Mouse (Mus musculus) neural tube, embryonic 13.5 days (tissue): ENCODE results near the gene Sebox. TPM values are rescaled to one million over a fixed set of nuclear protein-coding genes. Genes with fewer than 3 reads are reported as not detected.
"Not testable (repeated sequence)": the region's sequence is repeated elsewhere in the genome, so short reads cannot be mapped to it uniquely, and the experiment has no call there.

ENCODE experiments used
- ATAC-seq: fragments of 200-750 bp; cut with Nextera tagmentation; 2 replicates; pipeline ENCODE4 v1.8.0; 2017; ENCODE audit warnings: low read depth, mild to moderate bottlenecking, moderate TSS enrichment, moderate library complexity
- H3K27ac ChIP-seq: fragments of 300-500 bp; sonication (generic); replicated peaks from 2 replicates; pipeline ENCODE4 v1.5.1; 2015; ENCODE audit warnings: moderate library complexity, mild to moderate bottlenecking, inconsistent platforms
- H3K27me3 ChIP-seq: fragments of 300-500 bp; sonication (generic); 2 replicates; pipeline ENCODE4 v1.6.1; 2015; ENCODE audit warnings: mild to moderate bottlenecking, inconsistent platforms
- H3K36me3 ChIP-seq: fragments of 300-500 bp; sonication (generic); 2 replicates; pipeline ENCODE4 v1.6.1; 2015; ENCODE audit warnings: mild to moderate bottlenecking, inconsistent platforms
- H3K4me1 ChIP-seq: fragments of 300-500 bp; sonication (generic); replicated peaks from 2 replicates; pipeline ENCODE4 v1.6.1; 2015; ENCODE audit warnings: inconsistent platforms
- H3K4me2 ChIP-seq: fragments of 300-500 bp; sonication (generic); 2 replicates; pipeline ENCODE4 v1.6.1; 2015; ENCODE audit warnings: inconsistent platforms, mild to moderate bottlenecking, moderate library complexity
- H3K4me3 ChIP-seq: fragments of 300-500 bp; sonication (generic); 2 replicates; pipeline ENCODE4 v1.5.1; 2015; ENCODE audit warnings: mild to moderate bottlenecking, inconsistent platforms
- H3K9ac ChIP-seq: fragments of 300-500 bp; sonication (generic); 2 replicates; pipeline ENCODE4 v1.6.1; 2015; ENCODE audit warnings: moderate library complexity, mild to moderate bottlenecking, inconsistent platforms
- H3K9me3 ChIP-seq: fragments of 300-500 bp; sonication (generic); 2 replicates; pipeline ENCODE4 v1.6.1; 2016; ENCODE audit warnings: inconsistent platforms
- WGBS: fragments of 180-500 bp; shearing (Covaris S2); methylation state at CpG from one replicate; pipeline ENCODE4 v1.1.7; 2015; 5-methylcytosine and 5-hydroxymethylcytosine counted together
- polyA plus RNA-seq: library from polyadenylated mRNA; unstranded; fragments of >200 nt; fragmentation: Nextera tagmentation; extraction: Ambion mirVana; gene quantifications from 2 replicates; pipeline ENCODE4 v1.2.1, GENCODE M21; 2015

Sebox gene
- polyA plus RNA-seq, 1 experiment from 2014 or later, result 0.15 TPM

DNA sequence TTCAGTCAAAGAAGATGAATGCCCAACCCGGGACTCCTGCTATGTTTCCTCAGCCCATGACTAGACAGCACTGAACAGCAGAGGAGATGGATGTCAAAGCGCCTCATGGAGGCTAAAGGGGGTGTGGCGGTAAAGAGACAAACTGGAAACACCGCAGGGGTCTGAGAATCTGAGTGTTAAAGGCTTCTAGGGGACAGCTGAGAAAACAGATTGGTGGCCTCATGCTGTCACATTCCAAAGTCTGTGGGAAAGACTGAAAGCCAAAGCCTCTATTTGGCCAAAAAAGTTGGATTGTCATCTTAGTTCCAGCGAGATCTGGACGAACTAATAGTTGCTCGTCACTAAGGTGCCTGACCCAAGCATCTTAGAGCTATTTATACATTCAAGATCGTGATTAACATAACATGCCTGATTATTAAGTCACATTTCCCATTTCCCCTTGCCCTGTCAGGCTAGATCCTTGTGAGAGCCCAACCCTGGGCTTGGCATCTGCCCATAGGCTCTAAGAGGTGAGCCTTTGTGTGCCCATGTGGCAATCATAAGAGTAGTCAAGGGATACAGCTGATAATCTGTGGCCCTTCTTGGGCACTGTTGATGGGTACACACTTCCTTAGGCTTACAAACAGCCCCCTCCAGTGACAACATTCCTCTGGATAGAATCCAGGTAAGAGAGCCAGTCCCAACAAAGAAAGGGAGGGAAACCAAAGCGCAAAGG is 20.2 kb downstream of the Sebox start:
- peak overlapping the region; percentile 33; the same call in 1 of the 2 replicates for H3K27ac ChIP-seq
- no peak overlapping the region for H3K4me3 ChIP-seq
- peaks cover 4% of the 10 kb centered on the region; the same call in 1 of the 2 replicates for H3K4me1 ChIP-seq
- H3K9me3 ChIP-seq, result no peaks in the 10 kb centered on the region
- ATAC-seq, result no peak
- WGBS, result 74% methylated on average over 9 of the region's 9 CpGs
- no peaks in the 10 kb centered on the region for H3K27me3 ChIP-seq
- no peak overlapping the region for H3K4me2 ChIP-seq
- peaks cover 100% of the 10 kb centered on the region for H3K36me3 ChIP-seq
- H3K9ac ChIP-seq, result no peak overlapping the region

DNA sequence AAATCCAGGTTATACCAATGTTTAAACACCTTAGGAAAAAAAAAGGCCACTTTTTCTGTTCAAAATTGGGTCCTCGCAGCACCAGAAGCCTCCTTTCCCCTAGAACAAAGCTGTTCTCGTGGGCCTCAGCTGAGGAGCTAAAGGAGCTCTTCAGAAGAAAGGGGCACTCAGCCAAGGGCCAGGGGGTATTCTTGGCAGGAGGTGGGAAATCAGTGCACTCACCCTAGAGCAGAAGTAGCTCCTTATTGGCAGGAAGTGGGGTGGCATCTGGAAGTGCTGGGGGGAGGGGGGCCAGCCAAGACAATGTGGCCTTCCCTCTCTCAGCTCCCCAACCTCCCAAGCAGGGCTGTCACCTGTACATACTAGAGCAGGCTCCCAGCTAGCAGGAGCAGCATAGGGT is 21.6 kb downstream of the Sebox start:
- Histone ChIP-seq H3K27ac (0 out of 2 replicates have a peak overlapping the region, but pooled peaks have one; percentile 5), H3K9me3 (no peaks in the 10 kb centered on the region), H3K4me1 (peaks cover 4% of the 10 kb centered on the region; the same call in 1 of the 2 replicates), H3K27me3 (no peaks in the 10 kb centered on the region), H3K9ac (no peak overlapping the region), H3K4me2 (no peak overlapping the region), H3K36me3 (peaks cover 100% of the 10 kb centered on the region), H3K4me3 (no peak overlapping the region)
- WGBS, result 71% methylated on average over 2 of the region's 2 CpGs
- ATAC-seq, result no peak

DNA sequence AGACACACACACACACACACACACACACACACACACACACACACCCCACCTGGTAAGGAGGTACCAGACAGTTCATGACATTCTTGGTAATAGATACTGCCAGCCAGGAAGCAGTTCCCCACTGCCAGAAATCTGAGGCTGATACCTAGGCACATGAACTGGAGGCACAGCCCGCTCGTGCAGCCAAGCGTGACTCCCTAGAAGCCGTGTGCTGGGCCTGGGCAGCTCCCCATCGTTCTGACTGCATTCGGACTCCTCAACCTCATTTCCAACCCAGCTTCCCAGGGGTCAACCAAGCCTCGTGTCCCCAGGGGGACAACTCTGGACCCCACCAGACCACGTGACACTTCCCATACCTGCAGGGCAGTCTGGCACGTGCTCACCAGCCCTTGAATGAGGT is 25.5 kb downstream of the Sebox start:
- Histone ChIP-seq H3K4me1 (peaks cover 9% of the 10 kb centered on the region; the same call in 1 of the 2 replicates), H3K4me2 (no peak overlapping the region), H3K27me3 (no peaks in the 10 kb centered on the region), H3K27ac (no peak overlapping the region), H3K9ac (no peak overlapping the region), H3K36me3 (peaks cover 67% of the 10 kb centered on the region), H3K4me3 (no peak overlapping the region), H3K9me3 (no peaks in the 10 kb centered on the region)
- WGBS, result 86% methylated on average over 9 of the region's 9 CpGs
- ATAC-seq, result no peak

DNA sequence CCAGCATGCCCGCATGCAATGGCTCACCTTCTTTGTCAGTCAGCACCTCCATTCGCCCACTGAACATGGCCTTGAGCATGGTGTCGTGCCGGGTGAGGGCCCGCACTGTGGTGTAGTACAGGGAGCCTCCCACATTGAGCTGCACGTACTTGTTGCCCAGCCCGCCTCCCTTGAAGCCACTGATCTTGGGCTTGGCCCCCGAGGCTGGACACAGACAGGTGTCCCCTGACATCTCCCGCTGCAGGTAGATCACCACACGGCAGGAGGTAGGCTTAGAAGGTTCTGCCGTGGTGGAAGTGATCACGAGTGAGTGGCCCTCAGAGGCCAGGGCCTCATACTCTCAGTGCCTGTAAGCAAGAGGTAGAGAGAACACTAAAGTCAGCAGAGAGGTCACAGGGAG is 26.8 kb downstream of the Sebox start:
- no peak overlapping the region for H3K4me3 ChIP-seq
- H3K9ac ChIP-seq, result no peak overlapping the region
- H3K4me1 ChIP-seq, result peaks cover 15% of the 10 kb centered on the region
- ATAC-seq, result no peak
- H3K27me3 ChIP-seq, result no peaks in the 10 kb centered on the region
- no peaks in the 10 kb centered on the region for H3K9me3 ChIP-seq
- 93% methylated on average over 12 of the region's 12 CpGs for WGBS
- no peak overlapping the region for H3K4me2 ChIP-seq
- peaks cover 54% of the 10 kb centered on the region for H3K36me3 ChIP-seq
- no peak overlapping the region for H3K27ac ChIP-seq

DNA sequence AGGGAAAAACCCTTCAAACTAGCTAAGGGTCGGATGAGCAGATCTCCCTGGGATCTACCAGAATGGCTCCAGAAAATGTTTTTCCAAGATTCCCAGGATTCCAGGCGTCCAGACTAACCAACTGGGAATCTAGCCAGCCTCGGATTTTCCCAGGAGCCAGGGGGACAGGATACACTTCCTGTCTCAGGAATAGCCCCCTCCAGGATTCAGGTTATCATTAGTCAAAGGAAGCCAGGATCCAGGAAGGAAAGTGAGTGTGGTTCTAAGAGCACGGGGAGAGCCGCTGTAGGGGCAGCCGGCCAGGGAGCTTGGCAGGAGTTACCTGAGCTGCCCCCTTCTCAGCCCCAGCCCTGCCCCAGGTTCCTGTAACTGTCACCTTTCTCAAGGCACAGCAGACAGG is 27.8 kb downstream of the Sebox start:
- ATAC-seq, result no peak

DNA sequence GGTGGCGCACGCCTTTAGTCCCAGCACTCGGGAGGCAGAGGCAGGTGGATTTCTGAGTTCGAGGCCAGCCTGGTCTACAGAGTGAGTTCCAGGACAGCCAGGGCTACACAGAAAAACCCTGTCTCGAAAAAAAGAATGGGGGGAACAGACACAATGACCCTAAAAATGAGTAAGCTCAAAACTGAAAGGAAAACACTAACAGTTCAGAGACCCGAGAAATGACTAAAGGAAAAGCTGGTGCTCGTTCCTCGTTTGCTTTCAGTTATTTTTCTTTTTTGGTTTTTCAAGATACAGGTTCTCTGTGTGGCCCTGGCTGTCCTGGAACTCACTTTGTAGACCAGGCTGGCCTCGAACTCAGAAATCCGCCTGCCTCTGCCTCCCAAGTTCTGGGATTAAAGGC is 28.3 kb downstream of the Sebox start:
- not testable (repeated sequence) for H3K27me3 ChIP-seq, H3K4me2 ChIP-seq, H3K9me3 ChIP-seq, H3K4me3 ChIP-seq, ATAC-seq, H3K27ac ChIP-seq, H3K9ac ChIP-seq
- Histone ChIP-seq H3K36me3 (peaks cover 39% of the 10 kb centered on the region), H3K4me1 (peaks cover 19% of the 10 kb centered on the region)
- WGBS, result 92% methylated on average over 10 of the region's 10 CpGs

More for the DNA sequence above, 27.8 kb downstream of the Sebox start:
- Histone ChIP-seq H3K27ac (no peak overlapping the region; the same call in 1 of the 2 replicates), H3K4me2 (no peak overlapping the region), H3K4me1 (peaks cover 19% of the 10 kb centered on the region), H3K9me3 (no peaks in the 10 kb centered on the region), H3K27me3 (no peaks in the 10 kb centered on the region), H3K36me3 (peaks cover 43% of the 10 kb centered on the region), H3K4me3 (no peak overlapping the region), H3K9ac (no peak overlapping the region)
- 84% methylated on average over 6 of the region's 6 CpGs for WGBS

DNA sequence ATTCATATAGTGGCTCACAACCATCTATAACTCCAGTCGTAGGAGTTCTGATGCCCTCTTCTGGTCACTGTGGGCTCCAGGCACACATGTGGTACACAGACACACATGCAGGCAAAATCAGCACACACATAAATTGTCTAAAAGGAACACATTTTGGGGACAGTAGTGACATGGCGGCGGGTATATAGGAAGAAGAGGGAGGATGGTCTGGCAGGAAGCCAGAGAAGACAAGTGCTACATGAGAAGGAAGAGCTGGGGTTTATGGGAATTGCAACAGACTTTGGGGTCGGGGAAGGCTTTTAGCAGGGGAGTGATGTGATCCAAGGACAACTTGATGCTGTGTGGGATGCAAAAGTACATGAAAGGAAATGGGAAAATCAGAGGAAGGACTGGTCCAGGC is 31.3 kb downstream of the Sebox start:
- H3K4me2 ChIP-seq, result peak overlapping the region; percentile 87
- peaks cover 34% of the 10 kb centered on the region for H3K4me1 ChIP-seq
- H3K9ac ChIP-seq, result peak overlapping the region; percentile 87
- H3K27ac ChIP-seq, result no peak overlapping the region
- H3K36me3 ChIP-seq, result peaks cover 19% of the 10 kb centered on the region
- H3K27me3 ChIP-seq, result no peaks in the 10 kb centered on the region
- peak overlapping the region; percentile 83 for H3K4me3 ChIP-seq
- no peaks in the 10 kb centered on the region for H3K9me3 ChIP-seq
- ATAC-seq, result no peak
- WGBS, result 93% methylated on average over 4 of the region's 4 CpGs

DNA sequence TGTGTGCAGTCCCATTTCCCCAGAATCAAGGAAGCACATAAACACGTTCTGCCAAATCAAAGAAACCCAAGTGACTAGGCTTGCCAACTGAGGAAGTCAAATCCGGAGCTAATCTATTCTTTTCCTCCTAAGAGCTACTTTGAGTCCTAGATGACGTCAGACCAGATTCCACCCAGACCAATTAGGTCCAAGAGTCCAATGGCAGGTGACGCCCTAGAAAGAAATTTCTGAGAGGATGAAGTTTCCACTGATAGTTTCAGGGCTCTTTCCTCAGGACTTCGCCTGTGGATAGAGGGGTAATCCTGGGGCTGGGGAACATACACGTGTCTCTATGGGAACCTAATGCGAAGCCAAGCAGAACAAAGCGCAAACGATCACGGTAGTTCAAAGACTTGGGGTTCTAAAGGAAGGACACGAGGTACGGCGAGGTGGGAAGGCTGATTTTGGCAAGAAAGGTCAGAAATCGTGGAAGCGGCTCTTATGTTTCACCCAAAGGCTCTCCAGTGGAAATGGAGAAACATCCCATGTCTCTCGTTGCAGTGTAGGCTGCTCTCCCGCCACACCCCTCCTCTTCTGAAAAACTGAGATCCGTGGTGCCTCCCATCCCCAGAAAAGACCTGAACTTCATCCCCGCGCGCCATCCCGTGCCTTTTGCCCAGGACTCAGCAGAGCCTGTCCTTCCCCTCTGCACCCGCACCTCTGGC is 32.3 kb downstream of the Sebox start:
- peak; percentile 29 for ATAC-seq

DNA sequence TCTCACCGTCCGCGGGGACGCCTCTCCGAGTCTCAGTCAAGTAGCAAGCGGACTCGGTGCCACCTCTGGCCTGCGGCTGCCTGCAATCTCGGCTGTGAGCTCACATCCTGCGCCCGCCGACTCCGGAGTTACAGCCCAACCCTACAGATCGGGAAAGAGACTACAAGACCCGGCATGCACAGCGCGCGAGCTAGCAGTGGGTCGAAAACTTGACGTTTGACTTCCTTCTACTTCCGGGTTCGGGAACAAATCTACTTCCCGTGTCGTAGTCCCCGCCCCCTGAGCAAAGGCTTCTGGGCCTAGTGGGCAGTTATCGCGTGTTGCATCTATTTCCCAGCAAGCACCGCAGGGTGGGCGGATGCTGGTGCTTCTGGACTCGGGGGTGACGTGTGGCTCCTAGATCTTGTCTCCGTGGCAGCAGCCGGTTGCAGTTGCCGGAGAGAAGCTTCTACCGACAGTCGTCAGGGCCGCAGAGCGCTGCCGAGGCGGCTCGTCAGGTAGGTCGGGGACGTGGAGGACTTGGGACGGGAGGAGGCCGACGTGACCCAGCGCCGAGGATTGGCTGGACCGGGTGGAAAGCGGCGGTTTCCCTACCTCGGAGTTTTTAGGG is 32.9 kb downstream of the Sebox start, which contains the start of the genes Tnfaip1 and Ift20:
Gene Tnfaip1 (minus strand): TSS at position 253 of the 610 bp plus-strand sequence.
Gene Ift20 (plus strand): TSS at position 282 of the 610 bp plus-strand sequence.
- H3K36me3 ChIP-seq, result peaks cover 27% of the 10 kb centered on the region
- H3K9ac ChIP-seq, result peak within 1 kb of the TSS; percentile 90
- H3K4me3 ChIP-seq, result peak within 1 kb of the TSS; percentile 83
- H3K27ac ChIP-seq, result peak within 1 kb of the TSS; percentile 93
- no peaks in the 10 kb centered on the region for H3K9me3 ChIP-seq
- ATAC-seq, result peak; percentile 98
- peaks cover 34% of the 10 kb centered on the region for H3K4me1 ChIP-seq
- no peaks in the 10 kb centered on the region for H3K27me3 ChIP-seq
- H3K4me2 ChIP-seq, result peak within 1 kb of the TSS; percentile 87
- WGBS, result under 1% methylated on average over 52 of the region's 52 CpGs

More for the DNA sequence above, 32.3 kb downstream of the Sebox start:
- Histone ChIP-seq H3K9me3 (no peaks in the 10 kb centered on the region), H3K4me2 (peak overlapping the region; percentile 87), H3K27ac (peak overlapping the region; percentile 93), H3K27me3 (no peaks in the 10 kb centered on the region), H3K36me3 (peaks cover 21% of the 10 kb centered on the region), H3K4me1 (peaks cover 34% of the 10 kb centered on the region), H3K9ac (peak overlapping the region; percentile 87), H3K4me3 (peak overlapping the region; percentile 83)
- WGBS, result under 1% methylated on average over 23 of the region's 23 CpGs

DNA sequence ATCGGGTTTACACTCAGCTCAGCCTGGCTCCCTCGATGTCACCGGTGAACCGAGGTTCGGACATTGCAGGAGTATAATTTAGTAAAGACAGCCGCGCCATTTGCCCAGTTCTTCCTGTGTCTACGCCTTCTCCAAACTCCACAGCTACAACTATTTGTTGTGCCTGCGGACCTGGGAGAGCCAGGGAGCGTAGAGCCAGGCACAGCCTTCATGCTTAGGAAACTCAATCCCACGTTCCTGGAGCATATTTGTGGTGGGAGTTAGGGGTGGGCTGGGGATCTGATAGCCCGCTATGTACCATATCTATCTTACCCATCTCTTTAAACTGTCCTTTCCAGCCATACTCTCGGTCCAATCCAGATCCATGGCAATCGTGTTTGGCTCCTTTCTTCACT is 33.4 kb downstream of the Sebox start:
- Histone ChIP-seq H3K36me3 (peaks cover 30% of the 10 kb centered on the region), H3K27me3 (no peaks in the 10 kb centered on the region), H3K4me2 (peak overlapping the region; percentile 87), H3K27ac (peak overlapping the region; percentile 90), H3K9me3 (no peaks in the 10 kb centered on the region), H3K4me3 (peak overlapping the region; percentile 83), H3K4me1 (peaks cover 34% of the 10 kb centered on the region), H3K9ac (peak overlapping the region; percentile 90)
- ATAC-seq, result no peak; the same call in 1 of the 2 replicates
- WGBS, result 2% methylated on average over 14 of the region's 14 CpGs

DNA sequence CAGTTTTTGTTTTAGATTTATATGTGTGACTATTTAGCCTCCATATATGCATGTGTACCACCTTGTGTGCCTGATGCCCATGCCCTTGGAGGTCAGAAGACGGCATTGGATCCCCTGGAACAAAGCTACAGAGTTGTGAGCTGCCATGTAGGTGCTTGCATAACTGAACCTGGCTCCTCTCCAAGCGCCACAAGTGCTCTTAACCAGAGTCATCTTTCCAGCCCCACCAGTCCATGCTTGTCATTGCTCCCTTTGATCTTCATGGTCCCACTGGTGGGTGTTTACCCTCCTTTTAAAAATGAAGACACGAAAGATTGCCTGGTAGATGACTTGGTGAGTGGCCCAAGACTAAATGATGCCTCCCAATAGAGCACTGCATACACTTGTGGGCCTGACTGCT is 37.1 kb downstream of the Sebox start:
- WGBS, result 92% methylated on average over 3 of the region's 3 CpGs
- peaks cover 57% of the 10 kb centered on the region for H3K36me3 ChIP-seq

More for the DNA sequence above, 37.1 kb downstream of the Sebox start:
- H3K9ac ChIP-seq, result no peak overlapping the region
- H3K4me3 ChIP-seq, result no peak overlapping the region
- no peaks in the 10 kb centered on the region for H3K9me3 ChIP-seq
- no peak for ATAC-seq
- no peak overlapping the region for H3K27ac ChIP-seq
- no peak overlapping the region for H3K4me2 ChIP-seq
- no peaks in the 10 kb centered on the region for H3K27me3 ChIP-seq
- peaks cover 16% of the 10 kb centered on the region for H3K4me1 ChIP-seq
